Mouse (Mus musculus) megakaryocyte, adult 5-6 weeks (primary cell): ENCODE data around the gene Gm4792. TPM values are rescaled to one million over a fixed set of nuclear protein-coding genes. Genes with fewer than 3 reads are reported as not detected.
A peak's percentile ranks its signal among the peaks of the same experiment; 100 is the strongest.

ENCODE experiments used
- ATAC-seq: 2 replicates; pipeline ENCODE4 v1.8.0; 2016; ENCODE audit warnings: mild to moderate bottlenecking, inconsistent platforms; ENCODE audit not compliant: poor library complexity, severe bottlenecking
- total RNA-seq, 2 experiments: library from RNA; stranded (forward) in 1 of 2; stranded (reverse) in 1 of 2; fragments of 153-499, 151-499 nt in 1 of 2; fragments of 221-1000, 200-1000 nt in 1 of 2; gene quantifications; 2 replicates each; pipeline versions ENCODE4 v1.2.3 to v1.2.4; 2015 to 2017

Gm4792 gene
- total RNA-seq, 2 experiments from 2014 or later: not detected

GRCm38 (mm10) chr10:94304064-94304657, 5.7 kb upstream of the Gm4792 start:
- ATAC-seq: no peak

- no peak for ATAC-seq
These were observed 798 bp upstream of the Gm4792 start for GRCm38 (mm10) chr10:94299301-94299700.

GRCm38 (mm10) chr10:94295923-94296605, 2.4 kb downstream of the Gm4792 start:
- no peak for ATAC-seq

GRCm38 (mm10) chr10:94294933-94295750, 3.4 kb downstream of the Gm4792 start:
- no peak for ATAC-seq

DNA sequence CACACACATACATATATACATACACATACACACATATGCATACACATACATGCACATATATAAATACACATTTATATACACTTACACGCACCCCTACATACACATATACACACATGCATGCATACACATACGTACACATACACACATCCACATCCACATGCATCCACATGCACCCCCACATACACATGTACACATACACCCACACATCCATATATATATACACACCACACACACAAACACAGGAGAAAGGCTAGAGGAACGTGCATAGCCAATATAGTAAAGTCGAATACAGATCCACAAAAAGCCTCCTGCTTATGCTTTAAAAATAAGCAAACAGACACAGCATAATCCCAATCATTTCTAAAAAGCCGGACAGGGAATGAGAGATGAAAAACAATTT, 4.1 kb downstream of the Gm4792 start:
- ATAC-seq: no peak

- ATAC-seq: no peak
These were observed 15.7 kb downstream of the Gm4792 start for GRCm38 (mm10) chr10:94282797-94283196.

DNA sequence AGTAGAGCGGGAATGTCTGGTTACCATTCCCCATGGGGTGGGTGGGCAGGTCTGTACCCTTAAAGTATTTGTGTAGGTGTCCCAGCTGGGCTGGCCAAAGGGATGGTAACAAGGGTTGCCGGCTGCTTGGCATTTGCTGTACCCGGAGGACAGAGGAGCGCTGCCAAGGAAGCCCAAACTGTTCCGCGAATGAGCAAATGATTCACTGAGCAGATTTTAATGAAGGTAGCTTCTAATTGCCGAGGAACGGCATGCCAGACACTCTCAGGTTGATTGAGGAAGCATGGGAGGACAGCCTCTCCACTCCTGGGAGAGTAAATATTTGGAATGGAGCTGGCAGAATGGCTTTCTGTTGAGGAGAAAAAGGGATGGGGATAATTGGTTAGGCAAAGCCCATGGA, 16.3 kb downstream of the Gm4792 start:
- ATAC-seq: no peak

DNA sequence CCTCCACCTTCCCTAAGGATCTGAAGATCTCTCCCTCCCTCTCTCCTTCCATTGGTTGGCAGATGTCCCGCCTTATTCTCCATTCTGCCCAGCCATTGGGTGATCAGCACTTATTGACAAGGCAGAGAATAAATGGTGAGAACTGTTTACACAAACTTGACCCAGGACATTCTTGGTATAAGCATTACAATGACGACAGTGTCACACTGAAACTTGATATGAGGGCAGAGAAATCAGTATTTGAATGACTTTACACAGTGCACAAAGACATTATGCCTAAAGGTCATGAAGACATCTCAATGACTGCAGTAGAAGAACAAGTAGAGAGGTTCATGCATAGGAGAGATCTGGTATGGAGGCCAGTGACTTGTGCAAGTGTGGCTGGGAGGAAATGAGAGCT, 22.0 kb downstream of the Gm4792 start:
- ATAC-seq: no peak

- no peak for ATAC-seq
These were observed 23.2 kb downstream of the Gm4792 start for GRCm38 (mm10) chr10:94275321-94275720.

GRCm38 (mm10) chr10:94265656-94266542, 32.6 kb downstream of the Gm4792 start:
- no peak for ATAC-seq

- no peak for ATAC-seq
These were observed 35.3 kb downstream of the Gm4792 start for GRCm38 (mm10) chr10:94263211-94263610.

GRCm38 (mm10) chr10:94262646-94263045, 35.9 kb downstream of the Gm4792 start:
- ATAC-seq: no peak

GRCm38 (mm10) chr10:94260544-94260943, 38.0 kb downstream of the Gm4792 start:
- ATAC-seq: no peak

DNA sequence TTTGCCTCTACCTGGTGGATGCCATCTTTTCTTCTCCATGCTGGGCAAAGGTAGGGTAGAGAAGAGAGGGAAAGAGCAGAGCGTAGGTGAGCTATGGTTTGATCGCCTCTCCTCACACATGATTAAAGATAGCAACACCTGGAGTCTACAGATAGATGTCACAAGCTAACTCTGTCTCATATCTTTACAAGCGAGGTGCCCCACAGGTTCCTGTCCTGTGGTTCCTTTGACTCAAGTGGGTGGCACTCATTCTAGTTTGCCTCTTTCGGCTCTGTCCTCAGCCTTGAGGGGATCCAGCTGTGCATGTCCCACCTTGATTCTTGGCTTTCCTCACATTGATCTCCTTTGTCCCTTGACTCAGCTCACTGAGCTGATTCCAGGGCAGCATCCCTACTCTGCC, 42.0 kb downstream of the Gm4792 start:
- no peak for ATAC-seq

DNA sequence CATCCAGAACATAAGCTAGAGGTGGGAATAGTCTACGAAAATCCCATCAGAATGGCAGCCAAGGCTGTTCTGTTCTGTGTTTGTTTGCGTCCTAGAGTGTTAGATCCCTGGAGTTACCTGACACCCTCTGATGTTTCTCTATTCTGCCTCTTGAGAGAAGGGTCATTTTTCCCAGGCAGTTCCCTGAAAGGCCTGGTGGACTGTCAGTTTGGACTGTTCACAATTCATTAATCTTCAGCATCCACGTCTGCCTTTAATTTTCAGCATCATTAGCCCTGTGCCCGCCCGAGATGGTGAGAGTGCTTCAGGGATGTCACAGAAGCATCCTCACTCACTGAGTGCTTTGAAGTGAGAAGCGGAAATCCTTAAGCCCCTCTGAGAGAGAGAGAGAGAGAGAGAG, 42.8 kb downstream of the Gm4792 start:
- ATAC-seq: no peak

DNA sequence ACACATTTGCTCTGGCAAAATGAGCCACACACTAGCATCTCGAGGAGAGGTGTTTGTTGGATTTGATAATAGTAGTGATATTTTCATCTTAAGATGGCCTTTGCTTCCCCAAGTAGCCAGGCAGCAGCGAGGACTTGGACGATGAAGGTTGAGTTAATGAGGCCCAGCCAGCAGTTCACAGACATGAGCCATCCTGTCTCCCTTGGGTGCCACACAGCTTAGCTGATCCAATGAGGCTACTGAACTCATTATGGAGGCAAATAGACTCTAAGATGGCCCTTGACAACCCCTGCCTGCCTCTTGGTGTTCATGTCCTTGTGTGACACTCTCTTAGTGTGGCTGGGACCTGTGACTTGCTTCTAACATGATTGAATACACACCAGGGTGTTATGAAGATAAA, 43.7 kb downstream of the Gm4792 start:
- no peak for ATAC-seq

- ATAC-seq: no peak
These were observed 45.2 kb downstream of the Gm4792 start for GRCm38 (mm10) chr10:94253260-94253807.

DNA sequence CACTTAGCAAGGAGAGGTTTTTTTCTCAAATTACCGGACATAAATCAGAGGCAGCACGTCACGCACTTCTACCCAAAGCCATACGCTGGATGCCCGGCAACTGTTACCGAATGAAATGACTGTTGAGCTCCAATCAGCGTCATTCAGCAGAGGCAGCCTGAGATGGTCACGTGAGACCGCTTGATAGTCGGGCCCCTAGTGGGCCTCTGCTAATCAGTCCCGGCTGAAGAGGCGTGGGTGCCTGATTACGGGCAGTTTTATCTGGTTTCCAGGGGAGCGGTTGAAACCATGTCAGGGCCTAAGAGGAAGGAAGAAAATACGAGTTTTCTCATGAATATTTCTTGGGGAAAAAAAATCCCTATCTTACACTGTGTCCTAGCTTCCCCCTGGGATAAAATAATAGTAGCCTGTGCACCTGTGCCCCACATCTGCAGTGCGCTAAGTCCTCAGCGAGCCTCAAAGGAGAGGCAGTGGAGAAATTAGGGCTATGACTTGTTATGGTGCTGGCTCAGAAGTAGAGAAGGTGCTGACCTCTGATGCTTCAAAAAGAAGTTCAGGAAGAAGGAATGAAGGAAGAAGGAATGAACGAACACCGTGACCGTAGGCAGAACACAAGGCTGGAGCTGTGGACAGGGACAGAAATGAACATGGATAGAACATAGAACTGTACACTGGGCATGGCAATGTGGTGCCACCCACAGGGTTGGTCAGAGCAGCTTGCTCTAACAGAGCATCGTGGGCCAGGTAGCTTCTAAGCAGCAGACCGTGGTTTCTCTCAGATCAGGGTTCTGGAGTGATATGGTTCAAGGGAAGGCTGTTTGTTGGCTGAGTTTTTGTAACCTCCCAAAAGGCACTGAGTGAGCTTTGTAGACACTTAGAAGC, 48.7 kb downstream of the Gm4792 start:
- peak; percentile 53 for ATAC-seq

GRCm38 (mm10) chr10:94247748-94248349, 50.7 kb downstream of the Gm4792 start:
- ATAC-seq: peak; percentile 71
